Comparison of ENCODE assay signal across 8 mouse cellular contexts in genomic region chr11:80300551-80301315, GRCm38 (mm10). TPM values are rescaled to one million over a fixed set of nuclear protein-coding genes. Genes with fewer than 3 reads are reported as not detected.
DNase-seq lines count a peak whose midpoint lies in the region; ATAC-seq and TF ChIP-seq lines count a peak whose summit lies in the region.

Rhbdl3 (plus strand) TSS chr11:80300912.

- peak within 1 kb of the TSS; percentile 84 for H3K4me3 ChIP-seq in forebrain, embryonic 10.5 days
- H3K4me3 ChIP-seq in heart, postnatal 0 days (ENCODE audit: low read depth, low read length): peak within 1 kb of the TSS; percentile 52
- peak within 1 kb of the TSS; percentile 50 for H3K4me3 ChIP-seq in liver, embryonic 15.5 days (replicated peaks)
- peak within 1 kb of the TSS; percentile 78 for H3K4me3 ChIP-seq in neural tube, embryonic 15.5 days (replicated peaks)

- H3K9ac ChIP-seq in heart, postnatal 0 days (replicated peaks; ENCODE audit: low read depth, low read length): peak within 1 kb of the TSS; percentile 24; the same call in 1 of the 2 replicates
- no peak within 1 kb of the TSS for H3K9ac ChIP-seq in liver, embryonic 15.5 days
- peak within 1 kb of the TSS; percentile 73 for H3K9ac ChIP-seq in neural tube, embryonic 15.5 days (replicated peaks)

- TF ChIP-seq EP300 in heart, postnatal 0 days (IDR thresholded peaks at IDR 0.05; ENCODE audit: low read depth): no peak

- H3K36me3 ChIP-seq in forebrain, embryonic 10.5 days (replicated peaks): no peaks in the 10 kb centered on the region
- no peaks in the 10 kb centered on the region for H3K36me3 ChIP-seq in heart, postnatal 0 days (replicated peaks; ENCODE audit: control insufficient read depth, insufficient read depth, low read length)
- no peaks in the 10 kb centered on the region for H3K36me3 ChIP-seq in liver, embryonic 15.5 days (replicated peaks)
- H3K36me3 ChIP-seq in neural tube, embryonic 15.5 days: no peaks in the 10 kb centered on the region

- peak; percentile 38 to 40 for DNase-seq in B cell, adult 2 months
- DNase-seq in adrenal gland, adult 8-10 months: peak; percentile 32
- peak; percentile 58 for DNase-seq in forebrain, embryonic 10.5 days (ENCODE audit: extremely low spot score, low spot score)
- DNase-seq in heart, postnatal 0 days (ENCODE audit: low spot score): no peak
- peak; percentile 47 to 68 for DNase-seq in kidney, postnatal 25 days
- peak; percentile 14 to 40 for DNase-seq in thymus, postnatal 10 days (ENCODE audit: low spot score in 2 of 2)

- H3K4me1 ChIP-seq in forebrain, embryonic 10.5 days: peaks cover 46% of the 10 kb centered on the region
- H3K4me1 ChIP-seq in heart, postnatal 0 days (ENCODE audit: control insufficient read depth, insufficient read depth): peaks cover 6% of the 10 kb centered on the region; the same call in 1 of the 2 replicates
- H3K4me1 ChIP-seq in liver, embryonic 15.5 days (replicated peaks): peaks cover 23% of the 10 kb centered on the region
- H3K4me1 ChIP-seq in neural tube, embryonic 15.5 days: peaks cover 38% of the 10 kb centered on the region

- H3K27me3 ChIP-seq in forebrain, embryonic 10.5 days (ENCODE audit: poor library complexity, severe bottlenecking): peaks cover 82% of the 10 kb centered on the region
- H3K27me3 ChIP-seq in heart, postnatal 0 days (ENCODE audit: control insufficient read depth, insufficient read depth, low read length): peaks cover 64% of the 10 kb centered on the region
- H3K27me3 ChIP-seq in liver, embryonic 15.5 days: peaks cover 78% of the 10 kb centered on the region
- H3K27me3 ChIP-seq in neural tube, embryonic 15.5 days (replicated peaks): no peaks in the 10 kb centered on the region

- under 1% methylated on average over 78 of the region's 81 CpGs for WGBS in forebrain, embryonic 10.5 days
- WGBS in heart, postnatal 0 days: under 1% methylated on average over 53 of the region's 81 CpGs
- under 1% methylated on average over 70 of the region's 81 CpGs for WGBS in liver, embryonic 15.5 days (ENCODE audit: insufficient replicate concordance)
- under 1% methylated on average over 76 of the region's 81 CpGs for WGBS in neural tube, embryonic 15.5 days

- H3K27ac ChIP-seq in forebrain, embryonic 10.5 days: peak within 1 kb of the TSS; percentile 86
- no peak within 1 kb of the TSS for H3K27ac ChIP-seq in heart, postnatal 0 days (ENCODE audit: low read depth)
- H3K27ac ChIP-seq in liver, embryonic 15.5 days (replicated peaks): no peak within 1 kb of the TSS
- peak within 1 kb of the TSS; percentile 74 for H3K27ac ChIP-seq in neural tube, embryonic 15.5 days (replicated peaks)

- H3K4me2 ChIP-seq in heart, postnatal 0 days (ENCODE audit: low read depth, low read length): peak within 1 kb of the TSS; percentile 75
- H3K4me2 ChIP-seq in liver, embryonic 15.5 days: peak within 1 kb of the TSS; percentile 71
- H3K4me2 ChIP-seq in neural tube, embryonic 15.5 days: peak within 1 kb of the TSS; percentile 100

- peaks cover 7% of the 10 kb centered on the region for H3K9me3 ChIP-seq in forebrain, embryonic 10.5 days
- H3K9me3 ChIP-seq in heart, postnatal 0 days (replicated peaks; ENCODE audit: control insufficient read depth, low read length): no peaks in the 10 kb centered on the region
- no peaks in the 10 kb centered on the region for H3K9me3 ChIP-seq in liver, embryonic 15.5 days (replicated peaks)
- H3K9me3 ChIP-seq in neural tube, embryonic 15.5 days (replicated peaks): no peaks in the 10 kb centered on the region

- no peak for TF ChIP-seq CTCF in heart, postnatal 0 days (IDR thresholded peaks at IDR 0.05; ENCODE audit: low read depth)

- peak; percentile 55; the same call in 1 of the 2 replicates for ATAC-seq in heart, postnatal 0 days (ENCODE audit: insufficient read depth, low read depth)
- ATAC-seq in liver, embryonic 15.5 days (ENCODE audit: insufficient read depth): no peak
- peak; percentile 62 for ATAC-seq in neural tube, embryonic 15.5 days (ENCODE audit: low FRiP score)

RNA-seq across cellular contexts. Expression of gene Rhbdl3, which starts in this region (rescaled TPM):
- total RNA-seq in adrenal gland, adult 8-10 months (2022): 10 to 100 TPM in 1 of 4 experiments, 1 to 10 TPM in 3; 3.0 to 12.1 (median 7.0) TPM
- 3.1 and 3.6 TPM in 2 replicates for polyA plus RNA-seq in forebrain, embryonic 10.5 days (2016; fragmentation: Nextera tagmentation; extraction: Ambion mirVana)
- 0.66 and 2.1 TPM in 2 replicates for total RNA-seq in heart, postnatal 0 days (2014; rRNA removed; ENCODE audit: low replicate concordance)
- 0.38 and 0.75 TPM in 2 replicates for polyA plus RNA-seq in heart, postnatal 0 days (2015; fragmentation: Nextera tagmentation; extraction: Ambion mirVana)
- polyA plus RNA-seq in liver, embryonic 15.5 days (2015; fragmentation: Nextera tagmentation; extraction: Ambion mirVana): 0.16 and 0.22 TPM in 2 replicates
- 4.2 and 6.9 TPM in 2 replicates for polyA plus RNA-seq in neural tube, embryonic 15.5 days (2015; fragmentation: Nextera tagmentation; extraction: Ambion mirVana)

Comparison
In these comparisons a context has a peak if more than half of its experiments do, and no peak if none do; other contexts are left out.
1. H3K27ac ChIP-seq: peak in forebrain, embryonic 10.5 days (single experiment) and neural tube, embryonic 15.5 days (single experiment); none in heart, postnatal 0 days (single experiment) and liver, embryonic 15.5 days (single experiment).
2. Peak in every context shown above with its lines, with median percentiles within 50 percentile points of each other: H3K4me3 ChIP-seq and H3K4me2 ChIP-seq.